Mouse (Mus musculus) mammary gland, adult 2 months (tissue): ENCODE results near the gene Btbd1. TPM values are rescaled to one million over a fixed set of nuclear protein-coding genes. Genes with fewer than 3 reads are reported as not detected.

Experiments
- polyA plus RNA-seq: library from polyadenylated mRNA; depleted of rRNA; stranded (reverse); fragments of >200 nt; gene quantifications from 2 replicates; pipeline ENCODE4 v1.2.3, GENCODE M21; 2012; ENCODE audit warnings: low replicate concordance; rRNA removed

The Btbd1 gene
- polyA plus RNA-seq: 36.9 and 41.1 TPM in 2 replicates

DNA sequence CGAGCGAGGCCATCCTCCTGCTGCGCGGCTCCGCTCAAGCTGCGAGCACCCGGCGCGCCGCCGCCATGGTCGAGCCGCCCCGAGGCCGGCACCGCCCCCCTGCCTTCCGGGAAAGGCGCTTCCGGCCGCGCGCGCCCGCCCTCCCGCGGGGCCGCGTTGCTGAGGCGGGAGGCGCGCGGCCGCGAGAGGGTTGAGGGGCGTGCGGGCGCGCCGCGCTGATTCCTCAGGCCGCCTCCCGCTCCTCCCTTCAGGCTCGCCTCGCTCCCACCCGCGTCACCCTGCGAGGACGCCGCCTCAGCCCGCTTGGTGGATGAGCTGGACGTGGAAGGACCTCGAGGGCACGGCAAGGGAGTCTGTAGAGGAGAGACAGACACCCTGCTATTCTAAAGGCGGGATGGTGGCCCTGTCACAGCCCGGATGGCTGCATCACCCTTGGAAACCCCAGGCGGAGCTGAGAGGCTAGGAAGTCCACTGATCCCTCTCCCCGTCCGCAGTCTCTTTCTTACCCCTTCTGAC, at the start of gene Btbd1:
Gene Btbd1 (minus strand): TSS at position 53 of the 516 bp plus-strand sequence.

GRCm38 (mm10) chr7:81858968-81859721, 29.9 kb upstream of the Btbd1 start, which contains the start of gene Tm6sf1:
TSS of gene Tm6sf1 (plus strand) at chr7:81859001.

GRCm38 (mm10) chr7:81855694-81856093, 26.5 kb upstream of the Btbd1 start, which contains the start of gene Gm10160:
TSS of gene Gm10160 (minus strand) at chr7:81855794.

GRCm38 (mm10) chr7:81789095-81789757, 40.0 kb downstream of the Btbd1 start, which contains the start of gene 3110040N11Rik:
TSS of gene 3110040N11Rik (minus strand) at chr7:81789478.

DNA sequence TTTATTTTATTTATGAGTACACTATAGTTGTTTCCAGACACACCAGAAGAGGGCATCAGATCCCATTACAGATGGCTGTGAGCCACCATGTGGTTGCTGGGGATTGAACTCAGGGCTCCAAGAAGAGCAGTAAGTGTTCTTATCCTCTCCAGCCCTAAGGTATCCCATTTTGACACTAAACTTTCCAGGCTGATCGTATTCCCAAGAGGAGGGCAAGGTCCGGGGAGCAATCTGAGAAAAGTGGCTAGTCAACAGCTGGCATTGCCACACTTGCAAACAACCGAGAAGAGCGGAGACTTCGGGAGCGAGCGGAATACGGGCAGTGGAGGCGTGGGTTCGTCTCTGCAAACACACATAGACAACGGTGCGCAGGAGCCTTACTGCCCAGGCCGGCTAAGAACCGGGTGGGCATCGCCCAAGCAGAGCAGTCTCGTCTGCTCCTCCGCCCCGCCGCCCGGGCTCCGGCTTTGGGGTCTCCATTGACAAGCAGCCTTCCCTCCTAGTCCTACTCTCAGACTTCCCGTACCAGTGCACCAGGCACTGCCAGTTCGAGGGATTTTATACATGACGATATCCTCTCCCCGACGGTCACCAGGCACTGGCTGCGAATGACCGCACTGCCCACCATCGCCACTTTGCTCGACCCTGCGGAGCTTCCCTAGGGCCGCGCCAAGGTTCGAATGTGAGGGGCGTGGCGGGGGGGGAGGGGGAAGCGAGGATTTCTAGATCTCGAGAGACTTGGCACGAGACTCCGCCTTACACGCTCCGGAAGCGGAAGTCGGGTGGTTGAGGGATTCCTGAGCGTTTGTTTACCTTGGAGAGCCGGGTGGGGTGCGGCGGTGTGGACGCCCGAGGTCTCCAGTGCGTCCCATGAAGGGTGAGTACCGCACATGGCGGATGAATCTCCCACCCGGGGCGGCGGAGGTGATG, 66.8 kb downstream of the Btbd1 start, which contains the start of gene Ramac:
Gene Ramac (plus strand): TSS at position 746 of the 930 bp plus-strand sequence.

Other genes with a start within 250 kb of the Btbd1 start
- gene Homer2, start 121.9 kb downstream of the Btbd1 start, polyA plus RNA-seq: 3.7 and 3.9 TPM in 2 replicates
- gene Ramac, start 66.5 kb downstream of the Btbd1 start, polyA plus RNA-seq: 3.7 and 12.7 TPM in 2 replicates
- 18.5 and 26.6 TPM in 2 replicates for gene 3110040N11Rik, start 40.0 kb downstream of the Btbd1 start, polyA plus RNA-seq
- gene Gm10160, start 26.4 kb upstream of the Btbd1 start, polyA plus RNA-seq: not detected in 2 replicates
- 86.1 and 101 TPM in 2 replicates for gene Tm6sf1, start 29.6 kb upstream of the Btbd1 start, polyA plus RNA-seq
- gene Hdgfl3, start 105.0 kb upstream of the Btbd1 start, polyA plus RNA-seq: 2.4 and 3.8 TPM in 2 replicates
- 0.12 and 0.19 TPM in 2 replicates for gene Bnc1, start 162.9 kb upstream of the Btbd1 start, polyA plus RNA-seq